Mouse (Mus musculus) hindbrain, embryonic 16.5 days (tissue): Measurements from ENCODE around the gene Ndufs8. TPM values are rescaled to one million over a fixed set of nuclear protein-coding genes. Genes with fewer than 3 reads are reported as not detected.

Experiments used
- ATAC-seq: fragments of 200-750 bp; cut with Nextera tagmentation; 2 replicates; pipeline ENCODE4 v1.8.0; 2017; ENCODE audit warnings: moderate TSS enrichment, moderate library complexity
- H3K27ac ChIP-seq: fragments of 300-500 bp; sonication (generic); 2 replicates; pipeline ENCODE4 v1.5.1; 2014; ENCODE audit warnings: low read depth, mild to moderate bottlenecking, control low read depth, low read length, moderate library complexity
- H3K27me3 ChIP-seq: fragments of 300-500 bp; sonication (generic); replicated peaks from 2 replicates; pipeline ENCODE4 v1.6.1; 2014; ENCODE audit warnings: low read length; ENCODE audit not compliant: control insufficient read depth, insufficient read depth
- H3K36me3 ChIP-seq: fragments of 300-500 bp; sonication (generic); 2 replicates; pipeline ENCODE4 v1.6.1; 2014; ENCODE audit warnings: mild to moderate bottlenecking, low read length, moderate library complexity, mixed read lengths; ENCODE audit not compliant: control insufficient read depth, insufficient read depth
- H3K4me1 ChIP-seq: fragments of 300-500 bp; sonication (generic); 2 replicates; pipeline ENCODE4 v1.6.1; 2014; ENCODE audit warnings: low read depth, low read length; ENCODE audit not compliant: control insufficient read depth, insufficient read depth
- H3K4me2 ChIP-seq: fragments of 300-500 bp; sonication (generic); 2 replicates; pipeline ENCODE4 v1.6.1; 2014; ENCODE audit warnings: mild to moderate bottlenecking, low read length, control low read depth, moderate library complexity
- H3K4me3 ChIP-seq: fragments of 300-500 bp; sonication (generic); 2 replicates; pipeline ENCODE4 v1.5.1; 2014; ENCODE audit warnings: mild to moderate bottlenecking, low read length, control low read depth, moderate library complexity
- H3K9ac ChIP-seq: fragments of 300-500 bp; sonication (generic); 2 replicates; pipeline ENCODE4 v1.6.1; 2014; ENCODE audit warnings: low read depth, mild to moderate bottlenecking, control low read depth, low read length, moderate library complexity
- H3K9me3 ChIP-seq: fragments of 300-500 bp; sonication (generic); 2 replicates; pipeline ENCODE4 v1.6.1; 2014; ENCODE audit warnings: mild to moderate bottlenecking, low read length, moderate library complexity; ENCODE audit not compliant: control insufficient read depth
- WGBS: fragments of 180-500 bp; shearing (Covaris S2); extraction: QIAGEN DNeasy Blood & Tissue Kit; methylation state at CpG from one replicate; pipeline ENCODE4 v1.1.7; 2014; 5-methylcytosine and 5-hydroxymethylcytosine counted together
- polyA plus RNA-seq: library from polyadenylated mRNA; unstranded; fragments of >200 nt; fragmentation: Nextera tagmentation; extraction: Ambion mirVana; gene quantifications from 2 replicates; pipeline ENCODE4 v1.2.1, GENCODE M21; 2015

Ndufs8 gene
- polyA plus RNA-seq, 1 experiment from 2014 or later, result 320 TPM

- H3K9ac ChIP-seq, result no peak overlapping the region
- peaks cover 13% of the 10 kb centered on the region for H3K4me1 ChIP-seq
- no peak overlapping the region for H3K4me3 ChIP-seq
- H3K36me3 ChIP-seq, result no peaks in the 10 kb centered on the region
- WGBS, result 77% methylated on average over 3 of the region's 3 CpGs
- H3K4me2 ChIP-seq, result no peak overlapping the region
- H3K27ac ChIP-seq, result no peak overlapping the region
- no peaks in the 10 kb centered on the region for H3K27me3 ChIP-seq
- no peak for ATAC-seq
- H3K9me3 ChIP-seq, result no peaks in the 10 kb centered on the region
Observed at GRCm38 (mm10) chr19:3926279-3926678, 13.7 kb upstream of the Ndufs8 start.

GRCm38 (mm10) chr19:3925859-3926258 is 13.3 kb upstream of the Ndufs8 start:
- WGBS, result 87% methylated on average over 6 of the region's 6 CpGs
- no peak for ATAC-seq

GRCm38 (mm10) chr19:3924868-3925267 is 12.3 kb upstream of the Ndufs8 start:
- Histone ChIP-seq H3K4me2 (no peak overlapping the region), H3K27ac (no peak overlapping the region), H3K9me3 (no peaks in the 10 kb centered on the region), H3K4me3 (no peak overlapping the region), H3K4me1 (peaks cover 4% of the 10 kb centered on the region), H3K36me3 (no peaks in the 10 kb centered on the region), H3K9ac (no peak overlapping the region), H3K27me3 (no peaks in the 10 kb centered on the region)
- 94% methylated on average over 7 of the region's 7 CpGs for WGBS
- ATAC-seq, result no peak

More at GRCm38 (mm10) chr19:3925859-3926258, 13.3 kb upstream of the Ndufs8 start:
- Histone ChIP-seq H3K4me3 (no peak overlapping the region), H3K4me1 (peaks cover 13% of the 10 kb centered on the region), H3K4me2 (no peak overlapping the region), H3K27ac (no peak overlapping the region), H3K9me3 (no peaks in the 10 kb centered on the region), H3K9ac (no peak overlapping the region), H3K27me3 (no peaks in the 10 kb centered on the region), H3K36me3 (no peaks in the 10 kb centered on the region)

- Histone ChIP-seq H3K4me3 (no peak overlapping the region), H3K27ac (no peak overlapping the region), H3K27me3 (no peaks in the 10 kb centered on the region), H3K9me3 (no peaks in the 10 kb centered on the region), H3K36me3 (no peaks in the 10 kb centered on the region), H3K4me1 (no peaks in the 10 kb centered on the region; the same call in 1 of the 2 replicates), H3K4me2 (no peak overlapping the region), H3K9ac (no peak overlapping the region)
- no peak for ATAC-seq
- 78% methylated on average over 8 of the region's 8 CpGs for WGBS
Observed at GRCm38 (mm10) chr19:3924190-3924589, 11.6 kb upstream of the Ndufs8 start.

- Histone ChIP-seq H3K9ac (no peak overlapping the region), H3K4me3 (no peak overlapping the region), H3K27me3 (no peaks in the 10 kb centered on the region), H3K4me2 (no peak overlapping the region), H3K4me1 (no peaks in the 10 kb centered on the region), H3K9me3 (no peaks in the 10 kb centered on the region), H3K36me3 (no peaks in the 10 kb centered on the region), H3K27ac (no peak overlapping the region)
- WGBS, result 46% methylated on average over 13 of the region's 13 CpGs
- ATAC-seq, result no peak
Observed at GRCm38 (mm10) chr19:3923586-3923985, 11.0 kb upstream of the Ndufs8 start.

GRCm38 (mm10) chr19:3922661-3923371 is 10.2 kb upstream of the Ndufs8 start:
- Histone ChIP-seq H3K27ac (no peak overlapping the region), H3K4me3 (no peak overlapping the region), H3K36me3 (no peaks in the 10 kb centered on the region), H3K4me2 (no peak overlapping the region), H3K27me3 (no peaks in the 10 kb centered on the region), H3K4me1 (no peaks in the 10 kb centered on the region), H3K9me3 (no peaks in the 10 kb centered on the region), H3K9ac (no peak overlapping the region)
- WGBS, result 58% methylated on average over 10 of the region's 10 CpGs
- ATAC-seq, result no peak

- Histone ChIP-seq H3K27me3 (no peaks in the 10 kb centered on the region), H3K36me3 (no peaks in the 10 kb centered on the region), H3K9me3 (no peaks in the 10 kb centered on the region), H3K4me3 (no peak overlapping the region), H3K4me2 (no peak overlapping the region), H3K9ac (no peak overlapping the region), H3K4me1 (no peaks in the 10 kb centered on the region), H3K27ac (no peak overlapping the region)
- no peak for ATAC-seq
Observed at GRCm38 (mm10) chr19:3919928-3920327, 7.4 kb upstream of the Ndufs8 start.

GRCm38 (mm10) chr19:3916727-3917126 is 4.2 kb upstream of the Ndufs8 start:
- no peak overlapping the region for H3K4me3 ChIP-seq
- peaks cover 11% of the 10 kb centered on the region for H3K4me1 ChIP-seq
- no peak overlapping the region for H3K9ac ChIP-seq
- H3K9me3 ChIP-seq, result no peaks in the 10 kb centered on the region
- no peak for ATAC-seq
- WGBS, result 78% methylated on average over 11 of the region's 11 CpGs
- H3K4me2 ChIP-seq, result no peak overlapping the region
- no peak overlapping the region for H3K27ac ChIP-seq
- H3K27me3 ChIP-seq, result no peaks in the 10 kb centered on the region
- no peaks in the 10 kb centered on the region for H3K36me3 ChIP-seq

- no peaks in the 10 kb centered on the region for H3K27me3 ChIP-seq
- no peak for ATAC-seq
- H3K9ac ChIP-seq, result no peak overlapping the region; the same call in 1 of the 2 replicates
- H3K4me3 ChIP-seq, result no peak overlapping the region
- H3K4me2 ChIP-seq, result no peak overlapping the region
- peaks cover 7% of the 10 kb centered on the region; the same call in 1 of the 2 replicates for H3K36me3 ChIP-seq
- no peak overlapping the region for H3K27ac ChIP-seq
- 86% methylated on average over 5 of the region's 5 CpGs for WGBS
- H3K9me3 ChIP-seq, result no peaks in the 10 kb centered on the region
- peaks cover 15% of the 10 kb centered on the region for H3K4me1 ChIP-seq
Observed at GRCm38 (mm10) chr19:3914535-3914934, 2.0 kb upstream of the Ndufs8 start.
